Mouse (Mus musculus) heart, embryonic 16.5 days (tissue): ENCODE data around the gene Cyp27a1. TPM values are rescaled to one million over a fixed set of nuclear protein-coding genes. Genes with fewer than 3 reads are reported as not detected.

Experiments
- ATAC-seq: fragments of 200-750 bp; cut with Nextera tagmentation; replicated peaks from 2 replicates; pipeline ENCODE4 v1.8.0; 2017; ENCODE audit warnings: moderate number of reproducible peaks; ENCODE audit not compliant: insufficient read depth, low FRiP score; ENCODE audit errors: extremely low read depth
- H3K27ac ChIP-seq: fragments of 300-500 bp; sonication (generic); 2 replicates; pipeline ENCODE4 v1.5.1; 2014; ENCODE audit warnings: mild to moderate bottlenecking, low read length, control low read depth, moderate library complexity
- H3K27me3 ChIP-seq: fragments of 300-500 bp; sonication (generic); 2 replicates; pipeline ENCODE4 v1.6.1; 2014; ENCODE audit warnings: low read length, mixed read lengths; ENCODE audit not compliant: control insufficient read depth, insufficient read depth
- H3K36me3 ChIP-seq: fragments of 300-500 bp; sonication (generic); 2 replicates; pipeline ENCODE4 v1.6.1; 2014; ENCODE audit not compliant: control insufficient read depth, insufficient read depth
- H3K4me1 ChIP-seq: fragments of 300-500 bp; sonication (generic); 2 replicates; pipeline ENCODE4 v1.6.1; 2014; ENCODE audit warnings: low read length, mixed read lengths; ENCODE audit not compliant: control insufficient read depth, insufficient read depth
- H3K4me2 ChIP-seq: fragments of 300-500 bp; sonication (generic); 2 replicates; pipeline ENCODE4 v1.6.1; 2014; ENCODE audit warnings: low read depth, mild to moderate bottlenecking, control low read depth, low read length
- H3K4me3 ChIP-seq: fragments of 300-500 bp; sonication (generic); 2 replicates; pipeline ENCODE4 v1.5.1; 2014; ENCODE audit warnings: mild to moderate bottlenecking, control low read depth, low read length
- H3K9ac ChIP-seq: fragments of 300-500 bp; sonication (generic); 2 replicates; pipeline ENCODE4 v1.6.1; 2014; ENCODE audit warnings: low read length, control low read depth
- H3K9me3 ChIP-seq: fragments of 300-500 bp; sonication (generic); replicated peaks from 2 replicates; pipeline ENCODE4 v1.6.1; 2016; ENCODE audit warnings: low read length; ENCODE audit not compliant: control insufficient read depth
- WGBS: fragments of 180-500 bp; shearing (Covaris S2); extraction: QIAGEN DNeasy Blood & Tissue Kit; methylation state at CpG from one replicate; pipeline ENCODE4 v1.1.7; 2014; 5-methylcytosine and 5-hydroxymethylcytosine counted together
- polyA plus RNA-seq: library from polyadenylated mRNA; unstranded; fragments of >200 nt; fragmentation: Nextera tagmentation; extraction: Ambion mirVana; gene quantifications from 2 replicates; pipeline ENCODE4 v1.2.1, GENCODE M21; 2015

The Cyp27a1 gene
- polyA plus RNA-seq, 1 experiment from 2014 or later: 12.4 TPM

GRCm38 (mm10) chr1:74697416-74697815 lies 16.0 kb upstream of the Cyp27a1 start:
- 70% methylated on average over 6 of the region's 6 CpGs for WGBS
- no peak overlapping the region for H3K4me3 ChIP-seq
- no peak for ATAC-seq

DNA sequence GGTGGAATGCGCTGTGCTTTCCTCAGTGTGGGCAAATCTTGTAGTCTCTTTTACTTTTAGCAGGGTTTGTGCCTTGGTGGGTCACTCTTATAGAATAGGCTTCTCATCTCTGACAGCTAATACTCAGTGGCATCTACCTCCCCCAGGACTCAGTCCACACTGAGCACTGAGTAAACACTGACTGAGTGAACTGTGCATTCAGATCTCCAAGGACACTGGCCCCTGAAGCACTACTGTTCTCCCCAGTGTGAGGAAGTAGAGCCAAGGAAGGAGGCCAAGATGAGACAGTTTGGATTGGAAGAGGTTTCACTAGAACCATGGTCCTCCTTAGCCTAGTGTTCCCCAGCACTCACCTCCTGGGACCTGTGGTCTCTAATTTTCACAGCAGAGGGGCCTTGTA lies 15.0 kb upstream of the Cyp27a1 start:
- Histone ChIP-seq H3K27ac (peak overlapping the region; percentile 58), H3K9me3 (no peaks in the 10 kb centered on the region), H3K36me3 (peaks cover 31% of the 10 kb centered on the region), H3K4me1 (peaks cover 12% of the 10 kb centered on the region), H3K4me2 (no peak overlapping the region), H3K4me3 (no peak overlapping the region), H3K9ac (no peak overlapping the region), H3K27me3 (no peaks in the 10 kb centered on the region)
- ATAC-seq: no peak
- WGBS: 96% methylated on average over 1 of the region's 1 CpGs

More at GRCm38 (mm10) chr1:74697416-74697815, 16.0 kb upstream of the Cyp27a1 start:
- no peaks in the 10 kb centered on the region for H3K27me3 ChIP-seq
- H3K36me3 ChIP-seq: peaks cover 33% of the 10 kb centered on the region
- peaks cover 12% of the 10 kb centered on the region for H3K4me1 ChIP-seq
- H3K9me3 ChIP-seq: no peaks in the 10 kb centered on the region
- H3K9ac ChIP-seq: no peak overlapping the region
- no peak overlapping the region for H3K4me2 ChIP-seq
- no peak overlapping the region for H3K27ac ChIP-seq

DNA sequence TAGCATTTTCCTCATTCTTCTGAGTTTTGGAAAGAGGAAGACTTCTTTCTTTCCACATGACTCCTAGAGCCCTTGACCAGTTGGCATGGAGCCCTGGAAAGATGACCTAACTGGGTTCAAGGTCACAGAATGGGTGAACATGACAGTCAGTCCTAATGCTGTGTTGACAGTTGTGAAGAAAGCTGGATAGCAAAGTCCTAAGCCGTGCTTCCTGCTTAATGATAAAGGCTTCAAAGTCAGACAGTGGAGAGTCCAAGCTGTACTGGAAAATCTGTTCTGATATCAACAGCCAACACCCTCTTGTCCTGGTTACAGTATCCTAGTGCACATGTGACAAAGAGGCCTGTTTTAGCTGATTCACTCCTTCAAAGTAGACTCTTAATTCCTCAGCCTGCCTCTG lies 14.6 kb upstream of the Cyp27a1 start:
- ATAC-seq: peak; percentile 66
- no peaks in the 10 kb centered on the region for H3K27me3 ChIP-seq
- H3K9ac ChIP-seq: no peak overlapping the region
- WGBS: 25% methylated on average over 1 of the region's 1 CpGs
- no peak overlapping the region for H3K4me3 ChIP-seq
- peak overlapping the region; percentile 58 for H3K27ac ChIP-seq
- H3K9me3 ChIP-seq: no peaks in the 10 kb centered on the region
- H3K4me1 ChIP-seq: peaks cover 12% of the 10 kb centered on the region
- no peak overlapping the region for H3K4me2 ChIP-seq
- peaks cover 31% of the 10 kb centered on the region for H3K36me3 ChIP-seq

GRCm38 (mm10) chr1:74702142-74702553 lies 11.2 kb upstream of the Cyp27a1 start:
- H3K4me1 ChIP-seq: peaks cover 17% of the 10 kb centered on the region
- no peaks in the 10 kb centered on the region for H3K27me3 ChIP-seq
- H3K9ac ChIP-seq: no peak overlapping the region
- H3K36me3 ChIP-seq: peaks cover 12% of the 10 kb centered on the region
- no peaks in the 10 kb centered on the region for H3K9me3 ChIP-seq
- no peak overlapping the region for H3K4me3 ChIP-seq
- 87% methylated on average over 6 of the region's 6 CpGs for WGBS
- H3K4me2 ChIP-seq: no peak overlapping the region
- H3K27ac ChIP-seq: no peak overlapping the region
- no peak for ATAC-seq

DNA sequence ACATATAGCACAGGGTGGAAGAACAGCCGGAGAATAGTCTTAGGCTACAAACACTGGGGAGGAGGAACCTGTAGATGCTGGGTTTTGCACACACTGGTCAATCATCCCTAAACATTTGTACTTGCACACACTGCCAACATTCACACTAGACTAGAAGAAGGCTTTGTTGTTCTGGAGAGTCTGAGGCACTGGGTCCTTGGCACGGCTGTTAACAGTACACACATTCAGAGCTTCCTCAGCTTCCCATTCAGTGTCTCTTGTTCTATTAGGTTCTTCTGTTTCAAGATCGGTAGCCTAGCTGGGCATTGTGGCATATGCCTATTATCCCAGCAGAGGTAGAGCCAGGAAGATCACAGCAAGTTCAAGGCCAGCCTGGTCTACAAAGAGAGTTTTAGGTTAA lies 9.2 kb upstream of the Cyp27a1 start:
- Histone ChIP-seq H3K4me1 (peaks cover 9% of the 10 kb centered on the region), H3K4me3 (no peak overlapping the region), H3K36me3 (0 out of 2 replicates have a peak, but pooled peaks cover 2% of the 10 kb centered on the region), H3K27me3 (no peaks in the 10 kb centered on the region), H3K9me3 (no peaks in the 10 kb centered on the region), H3K4me2 (no peak overlapping the region), H3K9ac (no peak overlapping the region), H3K27ac (no peak overlapping the region)
- ATAC-seq: no peak
- WGBS: 76% methylated on average over 3 of the region's 3 CpGs

DNA sequence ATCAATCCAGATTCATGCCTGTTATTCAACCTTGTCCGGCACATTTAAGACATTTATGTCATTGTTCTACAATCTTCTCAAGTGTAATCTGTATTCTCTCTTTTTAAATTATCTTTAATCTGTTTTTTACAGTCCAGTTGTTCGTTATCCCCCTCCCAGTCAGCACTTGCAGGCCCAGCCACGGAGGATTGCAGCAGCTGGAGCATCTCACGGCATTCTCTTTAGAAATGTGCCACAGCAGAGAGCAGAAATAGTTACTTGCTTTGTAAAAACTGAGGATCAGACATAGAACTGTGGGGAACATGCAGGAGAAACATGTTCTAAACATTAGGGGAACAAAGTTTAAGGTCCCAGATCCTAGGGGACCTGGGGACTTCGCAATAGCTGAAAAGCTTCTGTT lies 8.4 kb upstream of the Cyp27a1 start:
- ATAC-seq: no peak
- Histone ChIP-seq H3K9ac (no peak overlapping the region), H3K27me3 (no peaks in the 10 kb centered on the region), H3K4me1 (peaks cover 5% of the 10 kb centered on the region; the same call in 1 of the 2 replicates), H3K36me3 (no peaks in the 10 kb centered on the region), H3K4me3 (no peak overlapping the region), H3K4me2 (no peak overlapping the region), H3K9me3 (no peaks in the 10 kb centered on the region), H3K27ac (no peak overlapping the region)
- WGBS: 68% methylated on average over 5 of the region's 5 CpGs

DNA sequence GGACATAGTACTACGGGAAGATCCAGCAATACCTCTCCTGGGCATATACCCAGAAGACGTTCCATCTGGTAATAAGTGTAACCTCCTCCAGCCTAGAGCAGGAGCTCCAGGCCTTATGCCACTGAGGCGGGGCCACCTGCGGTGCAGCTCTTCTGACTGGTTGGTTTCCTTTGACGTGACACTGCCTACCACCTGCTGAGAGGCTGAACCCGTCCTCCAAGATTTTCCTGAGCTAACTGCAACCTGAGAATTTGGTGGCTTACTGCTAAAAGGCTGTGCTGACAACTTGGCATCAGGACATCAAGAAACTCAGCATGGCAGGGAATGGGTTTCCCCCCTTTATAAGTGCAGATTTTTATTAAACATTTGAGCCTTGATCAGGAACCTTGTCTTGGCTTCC lies 3.8 kb upstream of the Cyp27a1 start:
- no peaks in the 10 kb centered on the region for H3K36me3 ChIP-seq
- H3K9me3 ChIP-seq: no peaks in the 10 kb centered on the region
- no peaks in the 10 kb centered on the region for H3K27me3 ChIP-seq
- H3K27ac ChIP-seq: no peak overlapping the region
- WGBS: 38% methylated on average over 6 of the region's 6 CpGs
- no peak overlapping the region for H3K9ac ChIP-seq
- H3K4me1 ChIP-seq: peaks cover 11% of the 10 kb centered on the region
- no peak for ATAC-seq
- no peak overlapping the region for H3K4me3 ChIP-seq
- H3K4me2 ChIP-seq: no peak overlapping the region

GRCm38 (mm10) chr1:74712046-74712445 lies 1.3 kb upstream of the Cyp27a1 start:
- Histone ChIP-seq H3K4me1 (peaks cover 6% of the 10 kb centered on the region), H3K27ac (no peak overlapping the region), H3K27me3 (no peaks in the 10 kb centered on the region), H3K4me3 (no peak overlapping the region), H3K36me3 (no peaks in the 10 kb centered on the region), H3K4me2 (no peak overlapping the region), H3K9ac (no peak overlapping the region), H3K9me3 (no peaks in the 10 kb centered on the region)
- no peak for ATAC-seq
- 69% methylated on average over 4 of the region's 4 CpGs for WGBS

DNA sequence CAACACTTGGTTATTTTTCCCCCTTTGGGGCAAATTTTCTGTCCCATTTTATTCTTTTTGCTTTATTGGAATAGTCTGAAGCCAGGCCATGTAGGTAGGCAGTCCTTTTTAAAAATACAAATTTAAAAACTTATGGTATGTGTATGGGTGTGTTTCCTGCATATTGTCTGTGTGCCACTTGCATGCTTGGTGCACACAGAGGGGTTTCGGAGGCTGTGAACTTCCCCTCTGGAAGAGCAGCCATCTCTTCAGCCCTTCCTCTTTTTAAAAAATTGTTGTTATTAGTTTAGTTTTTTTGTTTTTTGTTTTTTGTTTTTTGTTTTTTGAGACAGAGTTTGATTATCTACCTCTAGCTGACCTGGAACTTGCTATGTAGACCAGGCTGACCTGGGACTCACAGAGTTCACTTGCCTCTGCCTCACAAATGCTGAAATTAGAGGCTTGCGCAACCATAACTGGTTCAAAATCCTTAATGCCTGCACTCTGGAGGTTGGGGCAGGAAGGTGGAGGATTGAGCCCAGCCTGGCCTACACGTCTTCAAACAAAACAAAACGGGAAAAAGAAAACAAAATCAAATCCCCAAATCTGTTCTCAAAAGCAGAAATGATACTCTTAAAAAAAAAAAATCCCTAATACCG lies 794 bp upstream of the Cyp27a1 start:
- peaks cover 6% of the 10 kb centered on the region for H3K4me1 ChIP-seq

More for the DNA sequence above, 794 bp upstream of the Cyp27a1 start:
- H3K4me2 ChIP-seq: peak overlapping the region; percentile 81
- peak overlapping the region; percentile 77 for H3K9ac ChIP-seq
- no peaks in the 10 kb centered on the region for H3K9me3 ChIP-seq
- WGBS: 35% methylated on average over 5 of the region's 5 CpGs
- no peaks in the 10 kb centered on the region for H3K36me3 ChIP-seq
- peak overlapping the region; percentile 61 for H3K4me3 ChIP-seq
- H3K27me3 ChIP-seq: no peaks in the 10 kb centered on the region
- no peak for ATAC-seq
- peak overlapping the region; percentile 64 for H3K27ac ChIP-seq
